Mouse (Mus musculus) liver, adult 2 months (tissue): ENCODE results near the gene Tmed8.

Experiments
- CTCF ChIP-seq: fragments of 200-500 bp; IDR thresholded peaks from 2 replicates; pipeline ENCODE4 v1.5.1; 2011; ENCODE audit warnings: low read depth, low read length, control low read depth
- POLR2A ChIP-seq: fragments of 200-500 bp; IDR thresholded peaks from 2 replicates; pipeline ENCODE4 v1.6.1; 2011; ENCODE audit warnings: low read length, control low read depth; ENCODE audit not compliant: insufficient read depth; ENCODE audit errors: extremely low read depth

DNA sequence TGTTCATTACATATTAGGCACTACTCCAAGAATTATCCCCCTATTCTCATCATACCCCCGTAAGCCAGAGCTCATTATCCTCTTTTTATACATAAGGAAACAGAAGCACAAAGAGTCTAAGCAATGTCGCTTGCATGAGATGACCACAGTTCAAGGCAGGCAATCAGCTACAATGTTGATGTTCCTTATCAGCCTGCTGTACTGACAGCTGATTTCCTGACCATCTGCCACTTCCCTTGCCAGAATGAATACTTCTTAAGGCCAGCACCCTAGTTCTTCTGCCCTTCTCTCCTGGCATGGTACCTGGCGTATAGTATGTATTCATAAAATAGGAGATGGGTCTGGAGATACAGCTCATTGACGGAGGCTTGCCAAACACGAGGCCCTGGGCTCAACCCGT, 68.0 kb downstream of the Tmed8 start:
- TF ChIP-seq CTCF, result no peak
- TF ChIP-seq POLR2A, result no peak
